Mouse (Mus musculus): Measurements from ENCODE around the gene Zhx3.
A peak's percentile ranks its signal among the peaks of the same experiment; 100 is the strongest.

Zhx3 gene

GRCm38 (mm10) chr2:160872890-160873382 is at the start of gene Zhx3:
Gene Zhx3, minus strand, starts transcription at chr2:160872998.
- peak; percentile 97 for DNase-seq (ENCODE audit: inconsistent ontology term)

- no peak for DNase-seq (ENCODE audit: inconsistent ontology term)
These were observed 48.5 kb upstream of the Zhx3 start for GRCm38 (mm10) chr2:160921285-160921684.

GRCm38 (mm10) chr2:160918930-160919215 is 46.1 kb upstream of the Zhx3 start:
- no peak for DNase-seq (ENCODE audit: inconsistent ontology term)

GRCm38 (mm10) chr2:160918154-160918929 is 45.5 kb upstream of the Zhx3 start:
- no peak for DNase-seq (ENCODE audit: inconsistent ontology term)

- peak; percentile 40 for DNase-seq (ENCODE audit: inconsistent ontology term)
These were observed 44.5 kb upstream of the Zhx3 start for GRCm38 (mm10) chr2:160917313-160917712.

GRCm38 (mm10) chr2:160916714-160917113 is 43.9 kb upstream of the Zhx3 start:
- DNase-seq (ENCODE audit: inconsistent ontology term): no peak

- DNase-seq (ENCODE audit: inconsistent ontology term): no peak
These were observed 43.2 kb upstream of the Zhx3 start for GRCm38 (mm10) chr2:160915821-160916610.

GRCm38 (mm10) chr2:160914656-160915055 is 41.9 kb upstream of the Zhx3 start:
- DNase-seq (ENCODE audit: inconsistent ontology term): no peak

- no peak for DNase-seq (ENCODE audit: inconsistent ontology term)
These were observed 39.5 kb upstream of the Zhx3 start, which contains the start of gene Emilin3 for GRCm38 (mm10) chr2:160912231-160912671. Gene Emilin3, minus strand, starts transcription at chr2:160912328.

GRCm38 (mm10) chr2:160911558-160912201 is 38.9 kb upstream of the Zhx3 start:
- no peak for DNase-seq (ENCODE audit: inconsistent ontology term)

GRCm38 (mm10) chr2:160910633-160911032 is 37.8 kb upstream of the Zhx3 start:
- DNase-seq (ENCODE audit: inconsistent ontology term): no peak

GRCm38 (mm10) chr2:160908607-160909006 is 35.8 kb upstream of the Zhx3 start:
- no peak for DNase-seq (ENCODE audit: inconsistent ontology term)

- no peak for DNase-seq (ENCODE audit: inconsistent ontology term)
These were observed 33.3 kb upstream of the Zhx3 start for GRCm38 (mm10) chr2:160906101-160906500.

- DNase-seq (ENCODE audit: inconsistent ontology term): no peak
These were observed 32.5 kb upstream of the Zhx3 start for GRCm38 (mm10) chr2:160905301-160905700.

- no peak for DNase-seq (ENCODE audit: inconsistent ontology term)
These were observed 29.0 kb upstream of the Zhx3 start for GRCm38 (mm10) chr2:160901656-160902412.

- no peak for DNase-seq (ENCODE audit: inconsistent ontology term)
These were observed 18.9 kb upstream of the Zhx3 start for GRCm38 (mm10) chr2:160891697-160892096.

- no peak for DNase-seq (ENCODE audit: inconsistent ontology term)
These were observed 18.2 kb upstream of the Zhx3 start for GRCm38 (mm10) chr2:160891045-160891444.

GRCm38 (mm10) chr2:160887859-160888258 is 15.1 kb upstream of the Zhx3 start:
- peak; percentile 61 for DNase-seq (ENCODE audit: inconsistent ontology term)

- peak; percentile 74 for DNase-seq (ENCODE audit: inconsistent ontology term)
These were observed 14.5 kb upstream of the Zhx3 start for GRCm38 (mm10) chr2:160887284-160887683.

- no peak for DNase-seq (ENCODE audit: inconsistent ontology term)
These were observed 13.4 kb upstream of the Zhx3 start for GRCm38 (mm10) chr2:160886221-160886620.

- DNase-seq (ENCODE audit: inconsistent ontology term): peak; percentile 24
These were observed 12.0 kb upstream of the Zhx3 start for GRCm38 (mm10) chr2:160884830-160885229.

GRCm38 (mm10) chr2:160883912-160884311 is 11.1 kb upstream of the Zhx3 start:
- DNase-seq (ENCODE audit: inconsistent ontology term): no peak

Measured in Muller cell, postnatal 12 days (primary cell).